Mouse (Mus musculus) layer of hippocampus, adult 2 months (tissue): Measurements from ENCODE around the gene Myo1e. TPM values are rescaled to one million over a fixed set of nuclear protein-coding genes. Genes with fewer than 3 reads are reported as not detected.

ENCODE experiments used
- DNase-seq, 2 experiments: peaks; one replicate each; pipeline ENCODE4 v3.0.0; 2022; ENCODE audit warnings: low spot score in 2 of 2
- H3K27ac ChIP-seq: fragments of 200-600 bp; 2 replicates; pipeline ENCODE4 v1.8.1; 2022
- H3K4me3 ChIP-seq: fragments of 200-600 bp; 2 replicates; pipeline ENCODE4 v1.8.1; 2022; ENCODE audit warnings: mild to moderate bottlenecking
- CTCF ChIP-seq: fragments of 200-600 bp; conservative IDR thresholded peaks from 2 replicates; pipeline ENCODE4 v1.8.1; 2022; ENCODE audit warnings: antibody characterized with exemption, mild to moderate bottlenecking, moderate library complexity
- total RNA-seq, 2 experiments: library from RNA; stranded (reverse); gene quantifications; 2 replicates each; pipeline ENCODE4 v1.2.3; 2021

Myo1e gene
- total RNA-seq, 2 experiments from 2014 or later, result 7.6 to 8.2 TPM

- no peak for TF ChIP-seq CTCF
- Histone ChIP-seq H3K4me3 (no peak overlapping the region), H3K27ac (peak overlapping the region; percentile 36; the same call in 1 of the 2 replicates)
- no peak for DNase-seq
Measured at GRCm38 (mm10) chr9:70232044-70233010, 25.2 kb downstream of the Myo1e start.

- TF ChIP-seq CTCF, result no peak
- H3K27ac ChIP-seq, result no peak overlapping the region
- DNase-seq, result no peak
- no peak overlapping the region for H3K4me3 ChIP-seq
Measured at GRCm38 (mm10) chr9:70237136-70237535, 30.0 kb downstream of the Myo1e start.

GRCm38 (mm10) chr9:70237561-70237960, 30.4 kb downstream of the Myo1e start:
- no peak for DNase-seq
- Histone ChIP-seq H3K4me3 (no peak overlapping the region), H3K27ac (no peak overlapping the region)
- no peak for TF ChIP-seq CTCF

- no peak for TF ChIP-seq CTCF
- H3K4me3 ChIP-seq, result no peak overlapping the region
- no peak for DNase-seq
- H3K27ac ChIP-seq, result no peak overlapping the region
Measured at GRCm38 (mm10) chr9:70238391-70238790, 31.2 kb downstream of the Myo1e start.

GRCm38 (mm10) chr9:70239229-70239628, 32.1 kb downstream of the Myo1e start:
- H3K27ac ChIP-seq, result no peak overlapping the region
- DNase-seq, result no peak
- no peak for TF ChIP-seq CTCF
- H3K4me3 ChIP-seq, result no peak overlapping the region

GRCm38 (mm10) chr9:70240703-70241410, 33.7 kb downstream of the Myo1e start:
- TF ChIP-seq CTCF, result no peak
- no peak overlapping the region for H3K4me3 ChIP-seq
- no peak for DNase-seq
- no peak overlapping the region for H3K27ac ChIP-seq

GRCm38 (mm10) chr9:70241411-70241961, 34.3 kb downstream of the Myo1e start:
- DNase-seq, result no peak
- no peak for TF ChIP-seq CTCF
- Histone ChIP-seq H3K4me3 (no peak overlapping the region), H3K27ac (no peak overlapping the region)

- Histone ChIP-seq H3K4me3 (no peak overlapping the region), H3K27ac (no peak overlapping the region)
- TF ChIP-seq CTCF, result no peak
- DNase-seq, result no peak
Measured at GRCm38 (mm10) chr9:70242112-70242862, 35.1 kb downstream of the Myo1e start.

- Histone ChIP-seq H3K4me3 (no peak overlapping the region), H3K27ac (no peak overlapping the region)
- no peak for DNase-seq
- TF ChIP-seq CTCF, result no peak
Measured at GRCm38 (mm10) chr9:70243241-70243640, 36.1 kb downstream of the Myo1e start.

GRCm38 (mm10) chr9:70243708-70244107, 36.6 kb downstream of the Myo1e start:
- TF ChIP-seq CTCF, result no peak
- Histone ChIP-seq H3K4me3 (no peak overlapping the region), H3K27ac (no peak overlapping the region)
- DNase-seq, result no peak

GRCm38 (mm10) chr9:70244115-70244514, 37.0 kb downstream of the Myo1e start:
- no peak for DNase-seq
- Histone ChIP-seq H3K4me3 (no peak overlapping the region), H3K27ac (no peak overlapping the region)
- TF ChIP-seq CTCF, result no peak

- no peak overlapping the region for H3K27ac ChIP-seq
- TF ChIP-seq CTCF, result no peak
Measured at GRCm38 (mm10) chr9:70245040-70245439, 37.9 kb downstream of the Myo1e start.

More at GRCm38 (mm10) chr9:70245040-70245439, 37.9 kb downstream of the Myo1e start:
- no peak for DNase-seq
- H3K4me3 ChIP-seq, result no peak overlapping the region
